Mouse (Mus musculus): ENCODE results near the gene Paqr4.

Paqr4 gene

GRCm38 (mm10) chr17:23748631-23749391 is 8.1 kb upstream of the Paqr4 start:
- peak; percentile 44 for DNase-seq (ENCODE audit: low read depth)

GRCm38 (mm10) chr17:23748026-23748425 is 7.4 kb upstream of the Paqr4 start:
- no peak for DNase-seq (ENCODE audit: low read depth)

GRCm38 (mm10) chr17:23747471-23747870 is 6.8 kb upstream of the Paqr4 start:
- no peak for DNase-seq (ENCODE audit: low read depth)

DNA sequence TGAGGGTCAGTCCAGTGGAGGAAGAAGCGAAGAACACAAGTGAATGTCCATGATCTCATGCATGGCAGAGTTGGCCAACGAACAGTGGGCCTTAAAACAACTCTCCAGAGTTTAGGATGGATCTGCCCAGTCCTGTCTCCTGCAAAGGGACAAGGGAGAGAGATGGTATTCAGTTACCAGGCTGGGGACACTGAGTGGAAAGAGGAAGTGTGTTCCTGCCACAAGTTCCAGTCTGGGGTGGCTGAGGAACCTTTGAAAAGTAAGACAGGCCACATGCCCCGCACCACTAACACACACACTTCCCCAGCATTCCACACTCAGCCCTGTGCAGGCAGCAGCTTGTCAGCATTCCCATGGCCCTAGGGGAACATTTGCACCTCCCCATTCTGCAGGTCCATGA is 6.1 kb upstream of the Paqr4 start:
- DNase-seq (ENCODE audit: low read depth) = no peak

GRCm38 (mm10) chr17:23746311-23746710 is 5.6 kb upstream of the Paqr4 start:
- DNase-seq (ENCODE audit: low read depth) = no peak

- no peak for DNase-seq (ENCODE audit: low read depth)
Measured at GRCm38 (mm10) chr17:23745301-23746251, 4.9 kb upstream of the Paqr4 start, which contains the start of gene Kremen2. Kremen2 (minus strand) TSS chr17:23745833.

DNA sequence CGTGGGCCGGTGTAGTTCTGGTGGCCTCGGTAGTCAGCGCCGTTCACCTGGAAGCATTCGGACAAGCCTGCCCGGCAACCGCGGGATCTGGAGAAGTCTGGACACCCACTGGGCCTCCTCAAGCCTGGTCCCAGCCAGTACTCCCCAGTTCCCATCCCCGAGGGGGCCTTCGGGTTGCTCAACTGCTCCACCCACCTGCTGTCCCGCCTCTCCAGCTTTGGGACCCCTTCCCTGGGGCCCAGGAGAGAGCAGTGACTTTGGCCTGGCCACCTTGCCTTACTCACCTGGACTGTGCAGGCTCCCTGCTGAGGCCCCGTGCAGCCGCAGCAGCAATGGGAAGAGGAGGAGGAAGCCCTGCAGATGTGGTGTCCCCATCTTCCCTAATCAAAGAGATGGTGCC is 4.0 kb upstream of the Paqr4 start:
- DNase-seq (ENCODE audit: low read depth) = no peak

- no peak for DNase-seq (ENCODE audit: low read depth)
Measured at GRCm38 (mm10) chr17:23744076-23744475, 3.4 kb upstream of the Paqr4 start.

DNA sequence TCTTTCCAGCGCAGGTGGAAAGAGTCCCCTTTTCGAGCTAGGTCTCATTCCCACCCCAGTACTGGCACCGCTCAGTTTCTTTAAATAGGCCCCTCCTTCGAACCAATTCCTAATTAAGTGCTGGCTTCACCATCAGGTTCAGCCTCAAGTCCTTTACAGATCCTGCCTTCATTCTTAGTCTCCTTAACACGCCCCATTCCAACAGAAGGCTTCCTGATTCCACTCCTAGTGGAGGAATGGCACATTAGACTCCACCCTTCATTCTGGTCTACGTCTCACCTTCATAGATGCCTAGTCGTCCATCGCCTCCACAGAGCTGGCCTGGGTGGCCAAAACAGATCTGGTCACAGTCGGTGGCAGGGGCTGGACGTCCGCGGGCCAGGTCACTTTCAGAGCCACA is 2.3 kb upstream of the Paqr4 start:
- DNase-seq (ENCODE audit: low read depth) = no peak

- no peak for DNase-seq (ENCODE audit: low read depth)
Measured at GRCm38 (mm10) chr17:23742210-23742793, 1.6 kb upstream of the Paqr4 start.

DNA sequence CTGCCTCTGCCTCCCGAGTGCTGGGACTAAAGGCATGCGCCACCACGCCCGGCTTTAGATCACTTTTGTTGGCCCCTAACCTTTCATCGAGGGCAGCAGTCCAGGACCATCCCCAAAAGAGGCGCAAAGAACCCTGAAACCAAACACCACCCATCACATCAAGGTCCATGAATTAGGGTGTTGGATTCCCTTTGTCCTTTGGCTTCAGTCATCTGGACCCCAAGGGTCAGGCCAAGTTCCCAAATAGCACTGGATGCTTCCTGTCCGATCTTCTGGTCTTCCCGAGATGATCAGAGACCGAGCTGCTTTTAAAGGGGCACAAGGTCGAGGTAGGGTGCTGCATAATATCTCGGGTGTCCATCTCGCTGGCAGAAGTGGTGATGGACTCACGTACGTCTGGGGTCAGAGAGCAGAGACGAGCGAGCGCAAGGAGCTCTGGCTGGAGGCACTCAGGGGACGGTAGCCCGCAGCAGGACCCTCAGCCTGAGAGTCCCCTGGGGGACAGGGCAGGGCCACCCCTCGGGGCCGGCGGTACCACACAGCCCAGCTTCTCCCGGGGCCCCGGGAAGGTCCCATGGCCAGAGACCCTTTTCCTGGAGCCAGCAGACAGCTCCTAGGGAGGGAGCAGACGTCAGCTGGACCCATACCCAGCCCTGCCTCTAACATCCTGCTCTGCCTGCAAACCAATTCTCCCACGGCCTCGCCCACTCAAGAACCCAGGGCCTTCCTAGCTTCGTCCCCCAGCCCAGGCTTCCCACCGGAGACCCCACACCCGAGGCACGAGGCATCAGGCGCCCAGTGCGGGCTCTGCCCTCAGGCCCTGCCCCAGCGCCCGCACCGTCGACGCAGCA is 917 bp upstream of the Paqr4 start:
- DNase-seq (ENCODE audit: low read depth) = no peak

GRCm38 (mm10) chr17:23740136-23740584 is 507 bp downstream of the Paqr4 start:
- peak; percentile 40 for DNase-seq (ENCODE audit: low read depth)

DNA sequence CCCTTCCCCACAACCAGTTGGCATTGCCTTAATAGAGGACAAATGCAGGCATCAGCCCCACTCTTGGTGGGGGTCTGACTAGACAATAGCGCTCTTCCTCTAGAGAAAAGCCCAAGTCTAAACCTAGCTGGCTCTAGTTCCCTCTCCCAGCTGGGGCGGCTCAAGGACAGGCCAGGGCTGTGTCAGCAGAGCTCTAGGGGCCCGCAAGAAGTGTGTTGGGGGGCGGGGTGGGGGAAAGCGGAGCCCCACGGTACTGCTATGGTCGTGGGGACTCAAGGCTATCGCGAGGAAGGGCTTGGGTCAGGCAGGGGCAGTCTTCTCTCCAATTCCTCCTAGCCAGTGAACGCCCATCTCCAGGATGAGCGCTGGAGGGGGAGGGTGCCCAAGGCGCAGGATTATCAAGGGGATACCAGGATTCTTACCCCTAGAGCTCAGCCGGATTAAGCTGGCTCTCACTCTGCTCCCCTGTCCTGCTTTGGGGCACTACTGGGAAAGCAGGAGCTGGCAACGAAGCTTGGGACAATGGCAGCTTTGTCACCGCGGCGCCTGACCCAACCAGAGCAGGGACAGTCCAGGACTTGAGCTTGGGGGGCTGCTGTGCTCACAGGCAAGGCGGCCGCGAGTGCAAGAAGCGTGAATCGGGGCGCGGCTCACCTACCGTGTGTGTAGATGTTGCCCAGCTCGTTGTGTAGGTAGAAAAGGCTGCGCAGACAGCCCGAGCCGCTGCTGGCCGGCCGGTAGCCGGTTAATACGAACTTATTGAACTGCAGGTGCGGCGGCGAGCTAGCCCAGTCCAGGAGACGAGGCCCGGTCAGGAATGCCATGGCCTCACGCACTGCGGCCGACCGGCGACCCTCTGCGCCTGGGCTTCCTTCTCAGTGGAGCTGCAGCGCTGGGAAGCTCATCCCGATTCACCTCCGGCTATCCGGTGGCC is 1.2 kb downstream of the Paqr4 start:
- DNase-seq (ENCODE audit: low read depth) = no peak

DNA sequence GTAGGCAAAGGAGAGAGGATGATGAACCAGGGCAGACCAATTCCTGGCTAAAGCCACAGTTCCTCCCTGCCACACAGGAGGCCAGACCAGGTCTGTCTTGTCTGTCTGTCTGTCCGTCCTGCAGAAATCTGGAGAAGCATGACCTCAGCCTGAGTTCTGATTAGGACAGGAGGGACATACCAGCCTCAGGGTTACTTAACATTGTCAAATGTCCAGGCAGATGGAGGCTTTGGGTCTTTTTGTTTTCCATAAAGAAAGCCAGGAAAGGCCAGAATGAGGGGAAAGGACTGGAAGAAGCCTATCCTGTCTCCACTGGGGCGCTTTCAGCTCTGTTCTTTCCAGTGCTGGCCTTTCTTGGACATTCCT is 1.8 kb downstream of the Paqr4 start:
- no peak for DNase-seq (ENCODE audit: low read depth)

DNA sequence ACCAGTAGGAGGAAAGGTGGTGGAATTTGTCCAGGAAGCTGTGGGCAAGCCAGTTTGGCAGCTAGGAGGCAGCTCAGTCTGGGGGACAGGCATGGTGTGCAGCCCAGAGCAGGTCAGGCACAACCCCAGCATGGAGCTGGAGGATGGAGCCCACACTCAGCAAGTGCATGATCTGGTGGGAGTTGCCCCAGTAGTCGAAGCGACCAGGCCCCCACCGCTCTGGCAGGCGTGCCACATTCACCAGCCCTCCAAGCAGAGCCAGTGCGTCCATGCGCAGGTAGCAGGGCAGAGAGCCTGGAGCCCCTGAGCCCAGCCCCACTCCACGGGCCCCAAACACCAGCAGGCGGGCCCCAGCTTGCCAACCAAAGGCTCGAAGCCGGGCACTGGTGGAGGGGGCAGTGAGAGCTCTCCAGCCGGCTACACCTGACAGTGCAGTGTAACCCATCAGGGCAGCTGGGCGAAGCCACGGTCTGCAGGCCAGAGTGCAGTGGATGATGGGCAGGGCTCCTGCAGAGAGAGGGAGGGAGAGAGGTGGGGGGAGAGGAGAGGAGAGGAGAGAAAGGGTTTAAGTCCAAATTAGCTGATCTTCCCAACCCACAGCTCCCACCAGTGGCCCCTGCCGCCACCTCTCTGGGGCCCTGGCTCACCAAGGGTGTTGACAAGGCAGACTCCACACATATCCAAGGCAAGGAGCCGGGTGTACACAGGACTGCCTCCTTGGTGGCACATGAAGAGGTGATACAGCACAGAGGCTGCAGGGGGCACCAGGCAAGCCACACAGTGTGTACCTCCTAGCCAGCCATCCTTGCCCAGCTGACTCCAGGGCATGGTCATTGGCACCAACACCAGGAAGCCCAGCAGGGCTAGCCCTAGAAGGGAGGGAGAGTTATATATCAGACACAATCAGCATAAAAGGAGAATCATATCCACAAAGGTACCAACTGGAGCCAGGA is 2.9 kb downstream of the Paqr4 start:
- no peak for DNase-seq (ENCODE audit: low read depth)

GRCm38 (mm10) chr17:23734341-23734740 is 6.3 kb downstream of the Paqr4 start:
- DNase-seq (ENCODE audit: low read depth) = peak; percentile 42

- no peak for DNase-seq (ENCODE audit: low read depth)
Measured at GRCm38 (mm10) chr17:23730441-23730840, 10.2 kb downstream of the Paqr4 start.

DNA sequence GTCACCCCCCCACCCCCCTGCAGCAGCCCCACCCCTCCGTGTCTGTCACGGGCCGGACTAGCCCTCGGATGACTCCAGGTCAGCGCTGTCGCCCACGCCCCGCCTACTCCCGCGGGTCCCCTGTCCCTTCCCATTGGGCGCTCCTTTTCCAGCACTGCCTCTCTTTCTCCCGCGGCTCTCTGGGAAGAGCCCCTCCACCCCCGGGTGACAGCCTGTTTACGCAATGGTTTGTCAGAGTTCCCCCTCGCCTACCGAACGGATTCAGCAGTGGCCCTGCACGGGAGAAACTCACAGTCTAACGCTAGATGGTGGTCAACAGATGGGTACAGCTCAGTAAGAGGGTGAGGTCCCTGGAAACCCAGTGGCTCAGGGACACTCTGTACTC is 13.9 kb downstream of the Paqr4 start:
- DNase-seq (ENCODE audit: low read depth) = no peak

- DNase-seq (ENCODE audit: low read depth) = peak; percentile 66
Measured at GRCm38 (mm10) chr17:23725999-23726757, 14.5 kb downstream of the Paqr4 start, which contains the start of gene Pkmyt1. Pkmyt1 (plus strand) TSS chr17:23726336.

Measured in fibroblast of lung, adult 2 months (primary cell).